Mouse (Mus musculus) erythroid progenitor cell, adult 5-6 weeks (primary cell): Measurements from ENCODE around the gene 4930402K13Rik. TPM values are rescaled to one million over a fixed set of nuclear protein-coding genes. Genes with fewer than 3 reads are reported as not detected.
"Not testable (repeated sequence)": the region's sequence is repeated elsewhere in the genome, so short reads cannot be mapped to it uniquely, and the experiment has no call there.

Source experiments
- ATAC-seq: replicated peaks from 2 replicates; pipeline ENCODE4 v1.8.0; 2016; ENCODE audit warnings: moderate number of reproducible peaks, mild to moderate bottlenecking, moderate TSS enrichment, inconsistent platforms; ENCODE audit not compliant: poor library complexity, low FRiP score, severe bottlenecking
- total RNA-seq, 2 experiments: library from RNA; stranded (forward) in 1 of 2; stranded (reverse) in 1 of 2; fragments of 150-400 nt in 1 of 2; fragments of 186-747, 209-891 nt in 1 of 2; gene quantifications; 2 replicates each; pipeline versions ENCODE4 v1.2.3 to v1.2.4; 2015 to 2017; ENCODE audit warnings: low replicate concordance in 2 of 2

The 4930402K13Rik gene
- not detected in 2 replicates for total RNA-seq (2015; ENCODE audit: low replicate concordance)
- not detected in 2 replicates for total RNA-seq (2017; ENCODE audit: low replicate concordance)

DNA sequence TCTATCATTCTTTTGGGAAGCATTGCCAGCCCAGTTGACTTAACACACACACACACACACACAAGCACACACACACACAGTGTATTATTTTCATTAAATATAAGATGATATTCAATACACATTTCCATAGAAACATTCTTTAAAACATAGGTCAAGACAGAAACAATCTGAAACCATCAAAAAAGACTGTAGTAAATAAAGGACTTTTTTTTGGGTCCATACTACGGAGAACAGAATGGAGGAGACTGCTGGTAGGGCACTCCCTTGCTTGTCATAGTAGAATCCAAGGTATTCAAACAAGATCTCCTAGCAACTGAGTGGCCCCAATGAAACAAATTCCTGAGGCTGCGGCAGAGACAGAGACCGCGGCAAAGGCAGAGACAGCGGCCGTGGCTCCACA lies at the start of gene 4930402K13Rik:
Gene 4930402K13Rik, plus strand, starts transcription at position 301 of the 400 bp plus-strand sequence.
- ATAC-seq = no peak

DNA sequence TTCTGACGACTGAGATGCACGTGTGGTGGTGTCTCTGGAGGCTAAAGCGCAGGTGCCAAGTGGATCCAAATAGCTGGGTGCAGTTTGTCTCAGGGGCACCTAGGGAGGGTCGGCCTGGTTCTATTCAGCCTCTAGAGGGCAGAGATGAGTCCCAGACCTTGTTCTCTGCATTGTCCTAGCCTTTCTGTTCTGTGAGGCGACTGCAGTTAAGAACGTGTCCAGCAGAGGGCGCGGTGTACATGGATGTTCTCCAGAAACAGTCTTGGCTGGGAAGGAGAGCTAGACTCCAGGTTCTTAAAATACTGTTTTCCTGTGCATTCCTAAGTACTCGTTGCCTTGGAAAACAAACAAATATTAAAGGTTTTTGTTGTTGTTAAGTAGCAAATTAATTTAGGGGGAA lies 43.4 kb upstream of the 4930402K13Rik start:
- ATAC-seq = not testable (repeated sequence)

DNA sequence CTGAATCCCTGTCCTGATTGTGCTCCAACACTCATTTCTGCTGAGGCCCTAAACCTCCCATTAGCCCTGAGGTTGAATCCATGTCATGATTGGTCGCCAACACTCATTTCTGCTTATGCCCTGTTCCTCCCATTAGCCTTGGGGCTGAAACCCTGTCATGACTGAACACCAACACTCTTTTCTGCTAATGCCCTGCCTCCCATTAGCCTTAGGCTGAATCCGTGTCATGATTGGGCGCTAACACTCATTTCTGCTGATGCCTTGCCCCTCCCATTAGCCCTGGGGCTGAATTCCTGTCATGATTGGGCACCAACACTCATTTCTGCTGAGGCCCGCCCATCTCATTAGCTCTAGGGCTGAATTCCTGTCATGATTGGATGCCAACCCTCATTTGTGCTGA lies 42.3 kb upstream of the 4930402K13Rik start:
- no peak for ATAC-seq

DNA sequence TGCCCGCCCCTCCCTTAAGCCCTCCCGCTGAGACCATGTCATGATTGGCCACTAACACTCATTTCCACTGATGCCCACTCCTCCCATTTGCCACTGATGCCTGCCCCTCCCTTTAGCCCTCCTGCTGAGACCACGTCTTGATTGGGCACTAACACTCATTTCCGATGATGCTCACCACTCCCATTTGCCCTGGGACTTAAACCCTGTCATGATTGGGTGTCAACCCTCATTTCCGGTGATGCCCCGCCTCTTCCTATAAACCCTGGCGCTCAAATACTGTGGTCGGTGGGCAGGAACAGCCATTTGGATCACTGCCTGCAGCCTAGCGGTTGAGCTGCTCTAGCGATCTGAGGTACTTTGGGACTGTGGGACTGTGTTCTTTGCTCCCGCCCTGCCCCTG lies 41.6 kb upstream of the 4930402K13Rik start, which contains the start of gene Fthl17f:
Gene Fthl17f, plus strand, starts transcription at position 301 of the 400 bp plus-strand sequence.
- not testable (repeated sequence) for ATAC-seq

DNA sequence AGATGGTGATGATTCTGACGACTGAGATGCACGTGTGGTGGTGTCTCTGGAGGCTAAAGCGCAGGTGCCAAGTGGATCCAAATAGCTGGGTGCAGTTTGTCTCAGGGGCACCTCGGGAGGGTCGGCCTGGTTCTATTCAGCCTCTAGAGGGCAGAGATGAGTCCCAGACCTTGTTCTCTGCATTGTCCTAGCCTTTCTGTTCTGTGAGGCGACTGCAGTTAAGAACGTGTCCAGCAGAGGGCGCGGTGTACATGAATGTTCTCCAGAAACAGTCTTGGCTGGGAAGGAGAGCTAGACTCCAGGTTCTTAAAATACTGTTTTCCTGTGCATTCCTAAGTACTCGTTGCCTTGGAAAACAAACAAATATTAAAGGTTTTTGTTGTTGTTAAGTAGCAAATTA lies 26.7 kb upstream of the 4930402K13Rik start:
- not testable (repeated sequence) for ATAC-seq

DNA sequence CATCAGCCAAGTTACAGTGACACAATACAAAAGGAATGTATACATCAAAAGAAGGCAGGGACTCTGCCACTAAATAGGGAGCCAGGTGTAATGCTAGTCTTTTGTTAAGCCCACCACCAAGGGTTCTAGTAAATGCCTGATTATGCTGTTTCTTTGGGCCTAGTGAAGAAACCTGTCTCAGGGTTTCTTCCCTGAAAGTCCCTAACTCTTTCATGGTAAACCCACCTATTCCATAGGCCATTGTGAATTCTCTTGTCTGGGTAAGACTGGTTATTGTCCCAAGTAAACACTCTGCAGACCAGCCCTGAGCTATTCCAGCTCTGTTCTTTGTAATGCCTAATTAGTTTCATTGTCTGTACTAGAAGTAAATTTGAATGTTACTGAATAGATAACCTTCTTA lies 9.3 kb upstream of the 4930402K13Rik start:
- not testable (repeated sequence) for ATAC-seq

DNA sequence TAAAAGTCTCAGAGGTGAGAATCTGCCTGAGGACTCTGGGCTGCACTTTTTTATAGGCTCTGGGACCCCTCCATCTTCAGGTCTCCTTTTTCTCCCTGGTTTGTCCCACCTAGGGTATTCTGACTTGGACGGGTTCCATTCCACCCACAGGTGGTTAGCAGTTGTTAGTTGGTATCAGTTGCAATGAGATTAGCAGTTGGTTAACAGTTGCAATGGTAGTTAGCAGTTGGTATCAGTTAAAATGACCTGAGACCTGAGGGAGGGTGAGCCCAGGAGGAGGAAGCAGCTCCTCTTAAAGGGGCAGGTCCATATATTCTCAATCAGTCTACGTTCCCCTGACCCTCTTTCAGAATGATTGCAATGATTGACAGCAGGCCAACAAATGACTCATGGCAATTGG lies 6.0 kb downstream of the 4930402K13Rik start:
- no peak for ATAC-seq

DNA sequence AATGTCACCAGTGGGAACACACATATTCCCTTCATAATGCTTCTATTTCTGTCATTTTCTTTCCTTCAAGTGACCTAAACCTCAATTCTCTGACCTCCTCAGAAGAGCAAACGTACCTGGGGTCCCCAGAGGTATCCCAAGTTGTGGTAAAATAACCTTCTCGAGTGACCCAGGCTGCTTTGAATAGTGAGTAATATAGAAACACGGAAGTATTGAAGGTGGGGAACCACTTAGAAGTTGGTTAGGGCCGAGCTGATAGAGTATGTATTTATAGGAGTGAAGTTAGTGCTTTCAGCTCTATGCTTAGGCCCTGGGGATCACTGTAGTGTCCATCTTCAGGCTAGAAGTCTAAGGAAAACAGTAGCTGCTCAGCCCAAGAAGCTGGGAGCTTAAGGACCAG lies 20.6 kb downstream of the 4930402K13Rik start:
- ATAC-seq = no peak

DNA sequence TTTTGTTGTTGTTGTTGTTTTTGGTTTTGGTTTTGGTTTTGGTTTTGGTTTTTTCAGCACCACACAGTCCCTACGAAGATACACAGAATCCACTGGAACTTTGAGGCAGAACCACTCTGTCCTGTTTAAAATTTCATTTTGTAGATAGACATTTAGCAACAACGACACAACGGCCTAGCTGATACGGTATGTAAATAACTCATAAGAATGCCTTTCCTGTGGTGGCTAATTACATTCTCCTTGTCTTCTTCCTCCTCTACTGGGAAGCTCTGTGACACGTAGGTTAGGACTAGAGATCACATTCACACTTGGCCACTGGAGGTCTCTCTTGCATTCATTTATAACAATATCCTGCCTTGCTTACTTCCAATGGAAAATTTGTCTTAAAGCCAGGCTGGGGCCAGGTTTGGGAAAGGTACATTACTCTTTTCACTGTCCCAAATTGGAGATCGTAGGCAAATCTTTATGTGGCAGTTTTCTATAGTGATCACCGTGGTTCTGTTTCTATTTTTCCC lies 24.0 kb downstream of the 4930402K13Rik start:
- no peak for ATAC-seq

DNA sequence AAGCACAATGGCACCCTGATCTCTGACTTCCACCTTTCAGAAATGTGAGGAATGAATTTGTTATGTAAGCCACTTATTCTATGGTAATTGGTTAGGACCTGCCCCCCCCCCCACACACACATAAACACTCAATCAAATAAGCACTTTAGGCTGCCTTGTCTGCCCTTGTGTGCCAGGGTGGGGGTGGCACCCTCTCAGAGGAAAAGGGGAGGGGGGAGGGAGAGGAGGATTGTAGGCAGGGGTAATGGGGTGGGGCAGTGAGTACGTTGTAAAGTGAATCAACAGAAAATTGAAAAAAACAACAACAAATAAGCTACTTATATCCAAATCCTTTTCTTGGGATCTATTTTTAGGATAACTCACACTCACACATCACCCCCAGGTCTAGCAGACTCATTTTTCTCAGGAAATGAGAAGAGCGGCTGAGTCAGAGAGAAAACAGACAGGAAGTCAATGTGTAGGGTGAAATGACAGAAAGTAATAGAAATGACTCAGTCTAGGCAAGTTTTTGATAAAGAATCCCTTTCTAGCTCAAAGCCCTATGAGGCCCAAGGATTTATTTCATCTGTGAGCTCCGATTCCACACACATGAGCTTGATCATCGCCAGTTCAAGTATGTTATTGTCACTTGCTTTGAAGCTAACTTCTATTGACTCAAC lies 35.1 kb downstream of the 4930402K13Rik start:
- no peak for ATAC-seq

DNA sequence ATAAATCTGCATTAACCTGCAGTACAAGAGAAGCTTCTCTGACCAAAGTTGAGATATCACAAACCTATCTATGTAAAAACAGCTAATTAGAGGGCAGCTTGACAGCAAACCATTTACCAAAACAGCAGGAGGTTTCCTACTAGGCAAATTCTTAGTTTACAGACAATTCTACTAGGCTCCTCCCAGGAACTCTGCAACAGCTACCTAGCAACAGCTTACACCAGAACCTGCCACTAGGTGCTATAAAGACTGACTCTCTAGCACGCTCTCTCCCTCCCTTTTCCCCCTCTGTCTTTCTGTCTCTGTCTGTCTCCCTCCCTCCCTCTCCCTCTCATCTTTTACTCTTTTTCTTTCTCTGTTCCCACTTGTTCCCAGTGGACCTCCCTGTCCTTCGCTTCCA lies 38.3 kb downstream of the 4930402K13Rik start:
- no peak for ATAC-seq

Other genes with a start within 250 kb of the 4930402K13Rik start
- not detected in 2 replicates for gene Gm5751, start 230.3 kb upstream of the 4930402K13Rik start, total RNA-seq (2015; ENCODE audit: low replicate concordance)
- not detected in 2 replicates for gene Gm5751, start 230.3 kb upstream of the 4930402K13Rik start, total RNA-seq (2017; ENCODE audit: low replicate concordance)
- gene B630019K06Rik, start 212.2 kb upstream of the 4930402K13Rik start, total RNA-seq (2015; ENCODE audit: low replicate concordance) = not detected in 2 replicates
- gene B630019K06Rik, start 212.2 kb upstream of the 4930402K13Rik start, total RNA-seq (2017; ENCODE audit: low replicate concordance) = not detected in 2 replicates
- gene Fthl17b, start 141.6 kb upstream of the 4930402K13Rik start, total RNA-seq (2015; ENCODE audit: low replicate concordance) = not detected in 2 replicates
- gene Fthl17b, start 141.6 kb upstream of the 4930402K13Rik start, total RNA-seq (2017; ENCODE audit: low replicate concordance) = not detected in 2 replicates
- not detected in 2 replicates for gene Fthl17c, start 128.0 kb upstream of the 4930402K13Rik start, total RNA-seq (2015; ENCODE audit: low replicate concordance)
- gene Fthl17c, start 128.0 kb upstream of the 4930402K13Rik start, total RNA-seq (2017; ENCODE audit: low replicate concordance) = not detected in 2 replicates
- gene Fthl17d, start 117.8 kb upstream of the 4930402K13Rik start, total RNA-seq (2015; ENCODE audit: low replicate concordance) = not detected in 2 replicates
- gene Fthl17d, start 117.8 kb upstream of the 4930402K13Rik start, total RNA-seq (2017; ENCODE audit: low replicate concordance) = not detected in 2 replicates
- not detected in 2 replicates for gene Fthl17e, start 71.1 kb upstream of the 4930402K13Rik start, total RNA-seq (2015; ENCODE audit: low replicate concordance)
- gene Fthl17e, start 71.1 kb upstream of the 4930402K13Rik start, total RNA-seq (2017; ENCODE audit: low replicate concordance) = not detected in 2 replicates
- not detected in 2 replicates for gene Fthl17f, start 41.5 kb upstream of the 4930402K13Rik start, total RNA-seq (2015; ENCODE audit: low replicate concordance)
- not detected in 2 replicates for gene Fthl17f, start 41.5 kb upstream of the 4930402K13Rik start, total RNA-seq (2017; ENCODE audit: low replicate concordance)
- gene Lancl3, start 95.3 kb downstream of the 4930402K13Rik start, total RNA-seq (2015; ENCODE audit: low replicate concordance) = not detected in 2 replicates
- 0.51 TPM in 1 of 2 replicates, not detected in the other for gene Lancl3, start 95.3 kb downstream of the 4930402K13Rik start, total RNA-seq (2017; ENCODE audit: low replicate concordance)
- 1.3 and 2.5 TPM in 2 replicates for gene Gm14862, start 152.3 kb downstream of the 4930402K13Rik start, total RNA-seq (2015; ENCODE audit: low replicate concordance)
- 0.45 and 1.0 TPM in 2 replicates for gene Gm14862, start 152.3 kb downstream of the 4930402K13Rik start, total RNA-seq (2017; ENCODE audit: low replicate concordance)
- gene Xk, start 168.2 kb downstream of the 4930402K13Rik start, total RNA-seq (2015; ENCODE audit: low replicate concordance) = 121 and 139 TPM in 2 replicates
- 73.2 and 74.3 TPM in 2 replicates for gene Xk, start 168.2 kb downstream of the 4930402K13Rik start, total RNA-seq (2017; ENCODE audit: low replicate concordance)
- not detected in 2 replicates for gene H2al1m, start 179.2 kb downstream of the 4930402K13Rik start, total RNA-seq (2015; ENCODE audit: low replicate concordance)
- 13.9 TPM in 1 of 2 replicates, not detected in the other for gene H2al1m, start 179.2 kb downstream of the 4930402K13Rik start, total RNA-seq (2017; ENCODE audit: low replicate concordance)
- gene H2al1k, start 246.1 kb downstream of the 4930402K13Rik start, total RNA-seq (2015; ENCODE audit: low replicate concordance) = 16.9 and 26.4 TPM in 2 replicates
- gene H2al1k, start 246.1 kb downstream of the 4930402K13Rik start, total RNA-seq (2017; ENCODE audit: low replicate concordance) = 14.5 TPM in 1 of 2 replicates, not detected in the other